Mouse (Mus musculus) erythroblast, embryonic 14.5 days (primary cell): Measurements from ENCODE around the gene Stard5.

ENCODE experiments used
- GATA1 ChIP-seq: IDR thresholded peaks from 2 replicates; pipeline ENCODE4 v1.6.1; 2012; ENCODE audit warnings: low read length, inconsistent platforms, mixed read lengths
- TAL1 ChIP-seq: IDR thresholded peaks from 3 replicates; pipeline ENCODE4 v1.6.1; 2012; ENCODE audit warnings: low read length, inconsistent platforms, mixed read lengths

DNA sequence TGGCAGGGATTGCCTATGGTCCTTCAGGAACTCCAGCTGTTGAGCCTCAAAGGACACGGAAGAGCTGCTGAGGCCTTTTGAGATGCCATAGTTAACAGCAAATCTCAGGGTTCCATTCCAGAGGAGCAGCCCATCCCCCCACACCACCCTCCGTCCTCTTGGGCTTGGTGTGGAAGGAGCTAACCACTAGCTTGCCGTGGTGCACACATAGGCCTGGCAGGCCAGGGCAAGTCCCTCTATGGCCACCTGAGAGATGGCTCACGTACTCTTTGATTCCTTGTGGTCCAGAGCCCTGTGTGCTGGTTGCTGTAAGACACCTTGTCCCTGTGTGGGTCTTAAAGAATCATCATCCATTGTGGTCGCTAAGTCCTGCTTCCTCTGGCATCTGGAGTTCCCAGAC lies 8.8 kb downstream of the Stard5 start:
- no peak for TF ChIP-seq GATA1
- TF ChIP-seq TAL1 = no peak
